Mouse (Mus musculus): Measurements from ENCODE around the gene Sept9. TPM values are rescaled to one million over a fixed set of nuclear protein-coding genes. Genes with fewer than 3 reads are reported as not detected.

Gene Sept9
- polyA plus RNA-seq, 1 experiment from 2014 or later = 34.5 TPM

DNA sequence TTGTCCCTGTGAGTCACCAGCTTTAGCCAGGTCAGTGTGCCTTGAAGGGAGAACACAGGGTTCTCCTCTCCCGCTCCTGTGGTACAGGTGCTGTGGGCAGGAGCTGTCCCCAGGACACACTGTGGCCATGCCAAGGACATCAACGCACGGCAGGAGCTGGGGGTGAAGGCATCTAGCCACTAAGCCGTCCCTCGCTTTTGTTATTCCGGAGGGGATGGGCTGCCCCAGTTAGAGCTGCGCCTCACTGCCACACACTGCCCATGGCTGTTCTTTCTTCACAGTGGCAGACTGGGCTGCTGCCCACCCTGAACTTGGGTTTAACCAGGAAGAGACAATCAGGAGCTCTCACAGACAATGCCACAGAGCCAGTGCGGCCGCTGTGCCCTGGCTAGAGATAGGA, 36.4 kb upstream of the Sept9 start:
- Histone ChIP-seq H3K4me1 (ENCODE audit: insufficient read depth) (no peaks in the 10 kb centered on the region), H3K36me3 (replicated peaks; ENCODE audit: insufficient read depth, low read length) (peaks cover 1% of the 10 kb centered on the region; the same call in 1 of the 2 replicates), H3K27ac (ENCODE audit: low read depth) (no peak overlapping the region), H3K4me2 (ENCODE audit: low read depth, low read length) (no peak overlapping the region), H3K9ac (replicated peaks) (no peak overlapping the region), H3K27me3 (ENCODE audit: insufficient read depth, low read length) (no peaks in the 10 kb centered on the region), H3K9me3 (ENCODE audit: low read length) (no peaks in the 10 kb centered on the region), H3K4me3 (ENCODE audit: low read depth, low read length) (no peak overlapping the region)
- DNase-seq = no peak
- 81% methylated on average over 9 of the region's 9 CpGs for WGBS (ENCODE audit: insufficient replicate concordance)
- TF ChIP-seq CTCF (IDR thresholded peaks at IDR 0.05; ENCODE audit: low read depth) (no peak), EP300 (IDR thresholded peaks at IDR 0.05; ENCODE audit: low read depth) (no peak)
- no peak for ATAC-seq

DNA sequence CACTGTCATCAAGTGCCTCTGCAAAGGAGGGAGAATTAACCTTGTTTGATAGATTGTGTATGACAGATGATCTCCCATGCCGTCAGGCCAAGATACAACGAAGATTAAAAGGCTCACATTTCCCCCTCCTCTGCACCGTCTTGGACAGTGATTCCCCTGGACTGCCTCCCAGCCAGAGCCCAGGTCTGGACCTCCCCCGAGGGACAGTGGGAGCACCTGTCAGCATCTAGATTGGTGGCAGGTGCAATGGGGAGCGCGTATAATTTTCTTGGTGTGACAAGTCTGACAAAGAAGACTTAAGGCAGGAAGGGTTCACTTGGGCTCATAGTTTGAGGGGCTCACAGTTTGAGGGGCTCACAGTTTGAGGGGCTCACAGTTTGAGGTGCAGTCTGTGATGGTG, 35.7 kb upstream of the Sept9 start:
- WGBS (ENCODE audit: insufficient replicate concordance) = 78% methylated on average over 6 of the region's 6 CpGs
- H3K27me3 ChIP-seq (ENCODE audit: insufficient read depth, low read length) = no peaks in the 10 kb centered on the region
- H3K4me3 ChIP-seq (ENCODE audit: low read depth, low read length) = no peak overlapping the region
- H3K4me2 ChIP-seq (ENCODE audit: low read depth, low read length) = no peak overlapping the region
- H3K27ac ChIP-seq (ENCODE audit: low read depth) = no peak overlapping the region
- no peaks in the 10 kb centered on the region for H3K36me3 ChIP-seq (replicated peaks; ENCODE audit: insufficient read depth, low read length)
- ATAC-seq (no peak), DNase-seq (no peak)
- H3K9ac ChIP-seq (replicated peaks) = no peak overlapping the region
- TF ChIP-seq EP300 (IDR thresholded peaks at IDR 0.05; ENCODE audit: low read depth) (no peak), CTCF (IDR thresholded peaks at IDR 0.05; ENCODE audit: low read depth) (no peak)
- H3K4me1 ChIP-seq (ENCODE audit: insufficient read depth) = no peaks in the 10 kb centered on the region
- H3K9me3 ChIP-seq (ENCODE audit: low read length) = no peaks in the 10 kb centered on the region

DNA sequence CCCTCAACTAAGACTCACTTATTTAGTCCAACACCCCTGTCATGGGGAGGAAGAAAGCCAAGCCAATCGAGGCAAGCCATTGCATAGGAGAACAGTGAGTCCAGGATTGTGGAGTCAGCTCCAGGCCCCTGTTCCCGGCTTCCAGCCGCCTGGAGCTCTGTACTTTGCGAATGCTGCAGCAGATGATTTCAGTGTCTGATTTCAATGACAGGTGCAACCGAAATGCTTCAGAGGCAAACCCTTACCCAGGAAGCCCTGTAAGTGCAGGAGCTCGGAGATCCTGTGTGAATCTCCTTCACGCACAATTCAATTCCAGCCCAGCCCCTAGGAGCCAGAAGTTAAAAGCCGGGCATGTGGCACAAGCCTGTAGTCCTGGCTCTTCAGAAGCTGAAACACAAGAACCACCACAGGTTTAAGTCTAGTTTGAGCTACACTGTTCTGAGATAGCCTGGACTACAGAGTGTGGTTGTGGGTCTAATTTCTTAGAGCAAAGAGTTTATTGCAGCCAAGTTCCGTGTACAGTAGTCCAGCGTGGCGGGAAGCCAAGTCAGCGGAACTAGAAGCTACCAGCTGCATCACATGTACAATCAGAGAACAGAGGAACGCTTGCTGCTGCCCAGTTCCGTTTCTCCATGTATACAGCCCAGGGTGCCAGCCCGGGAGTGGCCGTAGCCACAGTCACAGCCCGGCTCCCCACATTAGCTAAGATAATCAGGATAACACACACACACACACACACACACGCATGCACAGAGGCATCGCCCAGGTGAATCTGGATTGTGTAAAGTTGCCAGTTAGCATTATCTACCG, 31.0 kb upstream of the Sept9 start:
- ATAC-seq = no peak
- TF ChIP-seq EP300 (IDR thresholded peaks at IDR 0.05; ENCODE audit: low read depth) = no peak
- no peak for TF ChIP-seq CTCF (IDR thresholded peaks at IDR 0.05; ENCODE audit: low read depth)
- Histone ChIP-seq H3K4me1 (ENCODE audit: insufficient read depth) (no peaks in the 10 kb centered on the region), H3K4me2 (ENCODE audit: low read depth, low read length) (no peak overlapping the region), H3K9me3 (ENCODE audit: low read length) (no peaks in the 10 kb centered on the region), H3K4me3 (ENCODE audit: low read depth, low read length) (no peak overlapping the region), H3K27me3 (ENCODE audit: insufficient read depth, low read length) (no peaks in the 10 kb centered on the region), H3K27ac (ENCODE audit: low read depth) (no peak overlapping the region), H3K36me3 (replicated peaks; ENCODE audit: insufficient read depth, low read length) (no peaks in the 10 kb centered on the region), H3K9ac (replicated peaks) (no peak overlapping the region)
- DNase-seq = no peak
- 75% methylated on average over 20 of the region's 20 CpGs for WGBS (ENCODE audit: insufficient replicate concordance)

DNA sequence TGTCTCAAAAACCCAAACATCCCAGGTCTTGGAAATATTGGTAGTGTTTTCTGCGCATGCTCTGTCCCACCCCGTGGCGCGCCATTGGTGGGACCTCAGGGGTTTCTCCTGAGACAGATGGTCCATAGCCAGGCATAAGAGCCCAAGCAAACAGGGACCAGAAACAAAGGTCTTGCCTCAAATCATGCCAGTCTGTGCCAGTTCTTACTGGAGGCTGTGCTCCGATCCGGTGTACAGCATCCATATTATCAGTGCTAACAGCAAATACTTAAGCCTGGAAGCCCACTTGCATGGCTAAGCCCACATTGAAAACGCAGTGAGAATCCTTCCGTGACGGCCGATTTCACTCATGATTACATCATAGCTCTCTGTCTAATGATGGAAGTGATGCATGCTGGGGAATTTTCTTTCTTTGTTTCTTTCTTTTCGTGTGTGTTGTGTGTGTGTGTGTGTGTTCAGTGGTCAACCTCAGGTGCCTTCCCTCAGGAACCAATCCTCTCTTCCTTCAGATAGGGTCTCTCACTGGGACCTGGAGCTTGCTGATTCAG, 30.3 kb upstream of the Sept9 start:
- no peak for ATAC-seq
- no peaks in the 10 kb centered on the region for H3K9me3 ChIP-seq (ENCODE audit: low read length)
- H3K27me3 ChIP-seq (ENCODE audit: insufficient read depth, low read length) = no peaks in the 10 kb centered on the region
- H3K4me2 ChIP-seq (ENCODE audit: low read depth, low read length) = no peak overlapping the region
- no peak overlapping the region for H3K9ac ChIP-seq (replicated peaks)
- H3K4me3 ChIP-seq (ENCODE audit: low read depth, low read length) = no peak overlapping the region
- WGBS (ENCODE audit: insufficient replicate concordance) = 81% methylated on average over 11 of the region's 11 CpGs
- H3K36me3 ChIP-seq (replicated peaks; ENCODE audit: insufficient read depth, low read length) = no peaks in the 10 kb centered on the region
- no peak for TF ChIP-seq CTCF (IDR thresholded peaks at IDR 0.05; ENCODE audit: low read depth)
- TF ChIP-seq EP300 (IDR thresholded peaks at IDR 0.05; ENCODE audit: low read depth) = no peak
- H3K4me1 ChIP-seq (ENCODE audit: insufficient read depth) = no peaks in the 10 kb centered on the region
- no peak overlapping the region for H3K27ac ChIP-seq (ENCODE audit: low read depth)
- DNase-seq = no peak

DNA sequence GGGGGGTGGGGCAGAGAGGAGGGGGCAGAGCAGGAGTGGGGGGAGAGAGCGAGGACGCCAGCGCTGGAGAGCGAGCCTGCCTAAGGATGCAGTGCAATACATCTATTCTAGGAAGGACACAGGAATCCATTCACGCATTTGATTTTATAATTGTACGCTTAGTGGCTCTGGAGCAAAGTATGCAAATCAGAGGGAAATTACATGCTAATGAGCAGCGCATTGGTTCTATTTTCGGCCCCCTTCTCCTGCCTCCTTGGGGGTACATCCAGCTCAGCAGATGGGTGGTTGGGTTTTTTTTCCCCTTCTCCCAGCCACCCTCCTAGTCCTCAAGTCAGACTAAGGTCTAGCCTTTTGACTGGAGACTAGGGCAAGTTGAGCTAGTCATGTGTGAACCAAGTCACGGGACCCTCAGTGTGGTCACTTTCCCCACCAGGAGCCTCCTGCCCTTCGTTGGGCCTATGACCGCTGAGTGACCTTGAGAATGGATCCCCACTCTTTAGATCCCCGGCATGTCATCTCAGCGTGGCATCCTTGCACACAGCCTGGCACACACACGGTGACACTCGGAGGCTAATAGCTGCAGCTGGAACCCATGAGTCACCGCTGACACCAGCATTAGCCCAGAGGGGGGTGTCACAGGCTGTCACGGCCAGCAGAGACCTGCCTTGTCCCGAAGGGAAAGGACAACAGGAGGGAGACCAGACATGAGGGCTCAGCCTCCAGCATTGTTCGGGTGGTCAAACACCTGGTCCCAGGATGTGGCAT, 29.5 kb upstream of the Sept9 start:
- Histone ChIP-seq H3K27me3 (ENCODE audit: insufficient read depth, low read length) (no peaks in the 10 kb centered on the region), H3K27ac (ENCODE audit: low read depth) (no peak overlapping the region), H3K9ac (replicated peaks) (no peak overlapping the region), H3K9me3 (ENCODE audit: low read length) (no peaks in the 10 kb centered on the region), H3K4me3 (ENCODE audit: low read depth, low read length) (no peak overlapping the region), H3K4me2 (ENCODE audit: low read depth, low read length) (no peak overlapping the region), H3K36me3 (replicated peaks; ENCODE audit: insufficient read depth, low read length) (no peaks in the 10 kb centered on the region), H3K4me1 (ENCODE audit: insufficient read depth) (no peaks in the 10 kb centered on the region)
- no peak for DNase-seq
- 86% methylated on average over 19 of the region's 19 CpGs for WGBS (ENCODE audit: insufficient replicate concordance)
- TF ChIP-seq CTCF (IDR thresholded peaks at IDR 0.05; ENCODE audit: low read depth) (no peak), EP300 (IDR thresholded peaks at IDR 0.05; ENCODE audit: low read depth) (no peak)
- ATAC-seq = no peak
